Mouse (Mus musculus): ENCODE data around the gene Nkx3-2.

DNA sequence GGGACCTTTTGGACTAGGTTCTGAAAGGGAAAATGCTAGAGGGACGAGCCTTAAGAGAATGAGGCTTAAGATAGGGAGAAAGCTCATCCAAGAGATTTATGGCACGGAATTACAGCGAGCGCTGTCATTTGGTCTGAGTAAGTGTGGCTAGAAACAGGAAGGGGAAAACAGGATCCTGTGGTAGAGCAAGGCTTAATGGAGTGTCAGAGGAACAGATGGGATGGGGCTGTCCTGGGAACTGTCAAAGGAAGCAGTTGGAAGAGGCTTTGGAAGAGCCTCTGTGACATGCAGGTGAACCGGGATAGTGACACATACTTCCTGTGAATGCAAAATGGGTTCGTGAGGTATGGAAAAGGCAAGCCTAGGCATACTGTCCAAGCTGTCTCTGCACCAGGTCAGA is 11.4 kb upstream of the Nkx3-2 start:
- no peak for TF ChIP-seq POLR2A (IDR thresholded peaks at IDR 0.05; ENCODE audit: borderline replicate concordance, extremely low read depth, low read depth, low read length)
- no peak for TF ChIP-seq CTCF (IDR thresholded peaks at IDR 0.05; ENCODE audit: insufficient read depth, low read length)
